Mouse (Mus musculus): ENCODE data around the gene Srxn1. TPM values are rescaled to one million over a fixed set of nuclear protein-coding genes. Genes with fewer than 3 reads are reported as not detected.

The Srxn1 gene
- polyA plus RNA-seq, 1 experiment, result 13.3 TPM

GRCm38 (mm10) chr2:152082456-152083285, 22.6 kb upstream of the Srxn1 start:
- no peak for DNase-seq (ENCODE audit: low read depth in 1 of 2, low spot score in 2 of 2)
- Histone ChIP-seq H3K27ac (ENCODE audit: insufficient read depth, low read length) (no peak overlapping the region), H3K4me3 (ENCODE audit: extremely low read depth, insufficient read depth, insufficient read length) (no peak overlapping the region), H3K4me1 (ENCODE audit: control insufficient read depth, insufficient read depth, insufficient read length) (peaks cover 4% of the 10 kb centered on the region; the same call in 1 of the 2 replicates), H3K27me3 (ENCODE audit: control insufficient read depth, insufficient read depth, low read length) (peaks cover 11% of the 10 kb centered on the region), H3K36me3 (ENCODE audit: control insufficient read depth, insufficient read depth, low read length) (no peaks in the 10 kb centered on the region)
- WGBS, result 36% methylated on average over 7 of the region's 7 CpGs
- TF ChIP-seq POLR2A (IDR thresholded peaks at IDR 0.05; ENCODE audit: low read depth, low read length) (no peak), CTCF (IDR thresholded peaks at IDR 0.05; ENCODE audit: extremely low read depth, insufficient read depth, insufficient read length, insufficient replicate concordance) (no peak)

GRCm38 (mm10) chr2:152083411-152083810, 21.9 kb upstream of the Srxn1 start:
- Histone ChIP-seq H3K4me1 (ENCODE audit: control insufficient read depth, insufficient read depth, insufficient read length) (peaks cover 4% of the 10 kb centered on the region; the same call in 1 of the 2 replicates), H3K27ac (ENCODE audit: insufficient read depth, low read length) (no peak overlapping the region), H3K36me3 (ENCODE audit: control insufficient read depth, insufficient read depth, low read length) (no peaks in the 10 kb centered on the region), H3K27me3 (ENCODE audit: control insufficient read depth, insufficient read depth, low read length) (peaks cover 11% of the 10 kb centered on the region), H3K4me3 (ENCODE audit: extremely low read depth, insufficient read depth, insufficient read length) (no peak overlapping the region)
- 74% methylated on average over 4 of the region's 4 CpGs for WGBS
- DNase-seq (ENCODE audit: low read depth in 1 of 2, low spot score in 2 of 2), result no peak
- TF ChIP-seq CTCF (IDR thresholded peaks at IDR 0.05; ENCODE audit: extremely low read depth, insufficient read depth, insufficient read length, insufficient replicate concordance) (no peak), POLR2A (IDR thresholded peaks at IDR 0.05; ENCODE audit: low read depth, low read length) (no peak)

GRCm38 (mm10) chr2:152084298-152084697, 21.0 kb upstream of the Srxn1 start:
- Histone ChIP-seq H3K4me1 (ENCODE audit: control insufficient read depth, insufficient read depth, insufficient read length) (peaks cover 4% of the 10 kb centered on the region; the same call in 1 of the 2 replicates), H3K27me3 (ENCODE audit: control insufficient read depth, insufficient read depth, low read length) (peaks cover 11% of the 10 kb centered on the region), H3K27ac (ENCODE audit: insufficient read depth, low read length) (no peak overlapping the region), H3K4me3 (ENCODE audit: extremely low read depth, insufficient read depth, insufficient read length) (no peak overlapping the region), H3K36me3 (ENCODE audit: control insufficient read depth, insufficient read depth, low read length) (no peaks in the 10 kb centered on the region)
- WGBS, result 54% methylated on average over 6 of the region's 6 CpGs
- TF ChIP-seq CTCF (IDR thresholded peaks at IDR 0.05; ENCODE audit: extremely low read depth, insufficient read depth, insufficient read length, insufficient replicate concordance) (no peak), POLR2A (IDR thresholded peaks at IDR 0.05; ENCODE audit: low read depth, low read length) (no peak)
- DNase-seq (ENCODE audit: low read depth in 1 of 2, low spot score in 2 of 2), result no peak

GRCm38 (mm10) chr2:152085414-152085813, 19.9 kb upstream of the Srxn1 start:
- Histone ChIP-seq H3K27me3 (ENCODE audit: control insufficient read depth, insufficient read depth, low read length) (peaks cover 11% of the 10 kb centered on the region), H3K27ac (ENCODE audit: insufficient read depth, low read length) (no peak overlapping the region), H3K4me3 (ENCODE audit: extremely low read depth, insufficient read depth, insufficient read length) (no peak overlapping the region), H3K4me1 (ENCODE audit: control insufficient read depth, insufficient read depth, insufficient read length) (peaks cover 4% of the 10 kb centered on the region; the same call in 1 of the 2 replicates), H3K36me3 (ENCODE audit: control insufficient read depth, insufficient read depth, low read length) (no peaks in the 10 kb centered on the region)
- 28% methylated on average over 6 of the region's 6 CpGs for WGBS
- TF ChIP-seq POLR2A (IDR thresholded peaks at IDR 0.05; ENCODE audit: low read depth, low read length), result no peak
- no peak for TF ChIP-seq CTCF (IDR thresholded peaks at IDR 0.05; ENCODE audit: extremely low read depth, insufficient read depth, insufficient read length, insufficient replicate concordance)
- no peak for DNase-seq (ENCODE audit: low read depth in 1 of 2, low spot score in 2 of 2)

- Histone ChIP-seq H3K36me3 (ENCODE audit: control insufficient read depth, insufficient read depth, low read length) (no peaks in the 10 kb centered on the region), H3K27me3 (ENCODE audit: control insufficient read depth, insufficient read depth, low read length) (peaks cover 11% of the 10 kb centered on the region), H3K27ac (ENCODE audit: insufficient read depth, low read length) (no peak overlapping the region), H3K4me3 (ENCODE audit: extremely low read depth, insufficient read depth, insufficient read length) (no peak overlapping the region), H3K4me1 (ENCODE audit: control insufficient read depth, insufficient read depth, insufficient read length) (peaks cover 4% of the 10 kb centered on the region; the same call in 1 of the 2 replicates)
- TF ChIP-seq POLR2A (IDR thresholded peaks at IDR 0.05; ENCODE audit: low read depth, low read length), result no peak
- no peak for DNase-seq (ENCODE audit: low read depth in 1 of 2, low spot score in 2 of 2)
- WGBS, result 69% methylated on average over 6 of the region's 6 CpGs
These were observed 18.9 kb upstream of the Srxn1 start for GRCm38 (mm10) chr2:152086451-152086850.

- H3K36me3 ChIP-seq (ENCODE audit: control insufficient read depth, insufficient read depth, low read length), result no peaks in the 10 kb centered on the region
- H3K4me1 ChIP-seq (ENCODE audit: control insufficient read depth, insufficient read depth, insufficient read length), result peaks cover under 1% of the 10 kb centered on the region; the same call in 1 of the 2 replicates
- H3K27me3 ChIP-seq (ENCODE audit: control insufficient read depth, insufficient read depth, low read length), result peaks cover 4% of the 10 kb centered on the region; the same call in 1 of the 2 replicates
- no peak for DNase-seq (ENCODE audit: low read depth in 1 of 2, low spot score in 2 of 2)
- TF ChIP-seq POLR2A (IDR thresholded peaks at IDR 0.05; ENCODE audit: low read depth, low read length) (no peak), CTCF (IDR thresholded peaks at IDR 0.05; ENCODE audit: extremely low read depth, insufficient read depth, insufficient read length, insufficient replicate concordance) (no peak)
- H3K27ac ChIP-seq (ENCODE audit: insufficient read depth, low read length), result no peak overlapping the region
- WGBS, result 78% methylated on average over 5 of the region's 5 CpGs
- H3K4me3 ChIP-seq (ENCODE audit: extremely low read depth, insufficient read depth, insufficient read length), result no peak overlapping the region
These were observed 18.2 kb upstream of the Srxn1 start for GRCm38 (mm10) chr2:152087111-152087510.

GRCm38 (mm10) chr2:152089078-152089477, 16.2 kb upstream of the Srxn1 start:
- peak; percentile 43; the same call in 1 of the 2 replicates for TF ChIP-seq CTCF (IDR thresholded peaks at IDR 0.05; ENCODE audit: extremely low read depth, insufficient read depth, insufficient read length, insufficient replicate concordance)
- no peak for TF ChIP-seq POLR2A (IDR thresholded peaks at IDR 0.05; ENCODE audit: low read depth, low read length)
- Histone ChIP-seq H3K36me3 (ENCODE audit: control insufficient read depth, insufficient read depth, low read length) (no peaks in the 10 kb centered on the region), H3K27me3 (ENCODE audit: control insufficient read depth, insufficient read depth, low read length) (peaks cover 9% of the 10 kb centered on the region; the same call in 1 of the 2 replicates), H3K27ac (ENCODE audit: insufficient read depth, low read length) (no peak overlapping the region), H3K4me1 (ENCODE audit: control insufficient read depth, insufficient read depth, insufficient read length) (peaks cover 4% of the 10 kb centered on the region; the same call in 1 of the 2 replicates), H3K4me3 (ENCODE audit: extremely low read depth, insufficient read depth, insufficient read length) (no peak overlapping the region)
- DNase-seq (ENCODE audit: low read depth in 1 of 2, low spot score in 2 of 2), result no peak
- WGBS, result 7% methylated on average over 4 of the region's 4 CpGs

Measured in spleen, adult 2 months (tissue).